Mouse (Mus musculus): ENCODE measurements at regions not wholly inside any gene's neighbourhood (a gene's known extent, or its start where the extent isn't known, plus 50 kb on each side); places are given as distances from the start of the nearest gene placed in this dataset.
A peak's percentile ranks its signal among the peaks of the same experiment; 100 is the strongest.

- no peak for DNase-seq (ENCODE audit: low spot score)
- Histone ChIP-seq H3K4me3 (no peak overlapping the region), H3K36me3 (no peaks in the 10 kb centered on the region), H3K27me3 (ENCODE audit: low read depth, poor library complexity, severe bottlenecking) (no peaks in the 10 kb centered on the region), H3K4me1 (0 out of 2 replicates have a peak, but pooled peaks cover 2% of the 10 kb centered on the region), H3K9me3 (replicated peaks) (no peaks in the 10 kb centered on the region), H3K27ac (replicated peaks) (no peak overlapping the region)
Observed at GRCm38 (mm10) chr10:19154041-19154440, 138.6 kb upstream of the Tnfaip3 start.

- 0 out of 2 replicates have a peak, but pooled peaks cover 2% of the 10 kb centered on the region for H3K4me1 ChIP-seq
- H3K27ac ChIP-seq (replicated peaks) = no peak overlapping the region
- H3K9me3 ChIP-seq (replicated peaks) = no peaks in the 10 kb centered on the region
- H3K36me3 ChIP-seq = no peaks in the 10 kb centered on the region
- no peaks in the 10 kb centered on the region for H3K27me3 ChIP-seq (ENCODE audit: low read depth, poor library complexity, severe bottlenecking)
- WGBS = 88% methylated on average over 5 of the region's 5 CpGs
- H3K4me3 ChIP-seq = no peak overlapping the region
- DNase-seq (ENCODE audit: low spot score) = no peak
Observed at GRCm38 (mm10) chr10:19152773-19153172, 137.3 kb upstream of the Tnfaip3 start.

GRCm38 (mm10) chr10:19150766-19151165 lies 135.3 kb upstream of the Tnfaip3 start:
- 94% methylated on average over 1 of the region's 1 CpGs for WGBS

GRCm38 (mm10) chr10:19150005-19150404 lies 134.5 kb upstream of the Tnfaip3 start:
- Histone ChIP-seq H3K36me3 (no peaks in the 10 kb centered on the region), H3K4me3 (no peak overlapping the region), H3K9me3 (replicated peaks) (no peaks in the 10 kb centered on the region), H3K27ac (replicated peaks) (no peak overlapping the region), H3K27me3 (ENCODE audit: low read depth, poor library complexity, severe bottlenecking) (no peaks in the 10 kb centered on the region), H3K4me1 (0 out of 2 replicates have a peak, but pooled peaks cover 2% of the 10 kb centered on the region)
- 65% methylated on average over 3 of the region's 3 CpGs for WGBS
- no peak for DNase-seq (ENCODE audit: low spot score)

More at GRCm38 (mm10) chr10:19150766-19151165, 135.3 kb upstream of the Tnfaip3 start:
- Histone ChIP-seq H3K27ac (replicated peaks) (no peak overlapping the region), H3K4me3 (no peak overlapping the region), H3K9me3 (replicated peaks) (no peaks in the 10 kb centered on the region), H3K27me3 (ENCODE audit: low read depth, poor library complexity, severe bottlenecking) (no peaks in the 10 kb centered on the region), H3K4me1 (0 out of 2 replicates have a peak, but pooled peaks cover 2% of the 10 kb centered on the region), H3K36me3 (no peaks in the 10 kb centered on the region)
- no peak for DNase-seq (ENCODE audit: low spot score)

- Histone ChIP-seq H3K27ac (replicated peaks) (no peak overlapping the region), H3K9me3 (replicated peaks) (no peaks in the 10 kb centered on the region), H3K4me3 (no peak overlapping the region), H3K27me3 (ENCODE audit: low read depth, poor library complexity, severe bottlenecking) (no peaks in the 10 kb centered on the region), H3K4me1 (0 out of 2 replicates have a peak, but pooled peaks cover 2% of the 10 kb centered on the region), H3K36me3 (no peaks in the 10 kb centered on the region)
- DNase-seq (ENCODE audit: low spot score) = no peak
- WGBS = 86% methylated on average over 4 of the region's 4 CpGs
Observed at GRCm38 (mm10) chr10:19149196-19149869, 133.9 kb upstream of the Tnfaip3 start.

- 90% methylated on average over 3 of the region's 3 CpGs for WGBS
- H3K27me3 ChIP-seq (ENCODE audit: low read depth, poor library complexity, severe bottlenecking) = no peaks in the 10 kb centered on the region
- DNase-seq (ENCODE audit: low spot score) = no peak
- H3K4me3 ChIP-seq = no peak overlapping the region
- no peak overlapping the region for H3K27ac ChIP-seq (replicated peaks)
- H3K4me1 ChIP-seq = no peaks in the 10 kb centered on the region
- no peaks in the 10 kb centered on the region for H3K36me3 ChIP-seq
- no peaks in the 10 kb centered on the region for H3K9me3 ChIP-seq (replicated peaks)
Observed at GRCm38 (mm10) chr10:19141481-19141880, 126.0 kb upstream of the Tnfaip3 start.

- no peak for DNase-seq (ENCODE audit: low spot score)
- 86% methylated on average over 5 of the region's 5 CpGs for WGBS
Observed at GRCm38 (mm10) chr10:19140628-19141027, 125.2 kb upstream of the Tnfaip3 start.

GRCm38 (mm10) chr10:19139234-19139633 lies 123.8 kb upstream of the Tnfaip3 start:
- Histone ChIP-seq H3K36me3 (no peaks in the 10 kb centered on the region), H3K27ac (replicated peaks) (no peak overlapping the region), H3K4me1 (no peaks in the 10 kb centered on the region), H3K4me3 (no peak overlapping the region), H3K27me3 (ENCODE audit: low read depth, poor library complexity, severe bottlenecking) (no peaks in the 10 kb centered on the region), H3K9me3 (replicated peaks) (no peaks in the 10 kb centered on the region)
- no peak for DNase-seq (ENCODE audit: low spot score)
- 89% methylated on average over 2 of the region's 2 CpGs for WGBS

More at GRCm38 (mm10) chr10:19140628-19141027, 125.2 kb upstream of the Tnfaip3 start:
- H3K36me3 ChIP-seq = no peaks in the 10 kb centered on the region
- no peak overlapping the region for H3K4me3 ChIP-seq
- no peaks in the 10 kb centered on the region for H3K9me3 ChIP-seq (replicated peaks)
- H3K4me1 ChIP-seq = no peaks in the 10 kb centered on the region
- no peaks in the 10 kb centered on the region for H3K27me3 ChIP-seq (ENCODE audit: low read depth, poor library complexity, severe bottlenecking)
- no peak overlapping the region for H3K27ac ChIP-seq (replicated peaks)

- DNase-seq (ENCODE audit: low spot score) = no peak
- H3K4me3 ChIP-seq = no peak overlapping the region
- no peak overlapping the region for H3K27ac ChIP-seq (replicated peaks)
- no peaks in the 10 kb centered on the region for H3K9me3 ChIP-seq (replicated peaks)
- H3K4me1 ChIP-seq = no peaks in the 10 kb centered on the region
- H3K36me3 ChIP-seq = no peaks in the 10 kb centered on the region
- H3K27me3 ChIP-seq (ENCODE audit: low read depth, poor library complexity, severe bottlenecking) = no peaks in the 10 kb centered on the region
- 88% methylated on average over 1 of the region's 1 CpGs for WGBS
Observed at GRCm38 (mm10) chr10:19138258-19138657, 122.8 kb upstream of the Tnfaip3 start.

- Histone ChIP-seq H3K4me3 (no peak overlapping the region), H3K27me3 (ENCODE audit: low read depth, poor library complexity, severe bottlenecking) (no peaks in the 10 kb centered on the region), H3K4me1 (peaks cover 10% of the 10 kb centered on the region), H3K27ac (replicated peaks) (no peak overlapping the region), H3K36me3 (no peaks in the 10 kb centered on the region), H3K9me3 (replicated peaks) (no peaks in the 10 kb centered on the region)
- WGBS = 76% methylated on average over 4 of the region's 4 CpGs
- DNase-seq (ENCODE audit: low spot score) = no peak
Observed at GRCm38 (mm10) chr10:19127581-19128291, 112.3 kb upstream of the Tnfaip3 start.

GRCm38 (mm10) chr10:19126922-19127321 lies 111.5 kb upstream of the Tnfaip3 start:
- 78% methylated on average over 2 of the region's 2 CpGs for WGBS
- Histone ChIP-seq H3K9me3 (replicated peaks) (no peaks in the 10 kb centered on the region), H3K36me3 (no peaks in the 10 kb centered on the region), H3K27me3 (ENCODE audit: low read depth, poor library complexity, severe bottlenecking) (no peaks in the 10 kb centered on the region), H3K27ac (replicated peaks) (no peak overlapping the region), H3K4me1 (peaks cover 18% of the 10 kb centered on the region), H3K4me3 (no peak overlapping the region)
- no peak for DNase-seq (ENCODE audit: low spot score)

GRCm38 (mm10) chr10:19126438-19126837 lies 111.0 kb upstream of the Tnfaip3 start:
- Histone ChIP-seq H3K4me1 (peaks cover 19% of the 10 kb centered on the region), H3K4me3 (no peak overlapping the region), H3K9me3 (replicated peaks) (no peaks in the 10 kb centered on the region), H3K27me3 (ENCODE audit: low read depth, poor library complexity, severe bottlenecking) (no peaks in the 10 kb centered on the region), H3K27ac (replicated peaks) (no peak overlapping the region), H3K36me3 (no peaks in the 10 kb centered on the region)
- 83% methylated on average over 4 of the region's 4 CpGs for WGBS
- no peak for DNase-seq (ENCODE audit: low spot score)

GRCm38 (mm10) chr10:19123691-19124090 lies 108.2 kb upstream of the Tnfaip3 start:
- H3K4me3 ChIP-seq = no peak overlapping the region
- peaks cover 19% of the 10 kb centered on the region for H3K4me1 ChIP-seq
- WGBS = 52% methylated on average over 7 of the region's 7 CpGs
- peaks cover 14% of the 10 kb centered on the region; the same call in 1 of the 2 replicates for H3K27me3 ChIP-seq (ENCODE audit: low read depth, poor library complexity, severe bottlenecking)
- H3K36me3 ChIP-seq = no peaks in the 10 kb centered on the region
- DNase-seq (ENCODE audit: low spot score) = no peak
- H3K27ac ChIP-seq (replicated peaks) = 0 out of 2 replicates have a peak overlapping the region, but pooled peaks have one; percentile 49
- H3K9me3 ChIP-seq (replicated peaks) = no peaks in the 10 kb centered on the region
